Mouse (Mus musculus) hindbrain, embryonic 12.5 days (tissue): ENCODE data around the gene Gm11042. TPM values are rescaled to one million over a fixed set of nuclear protein-coding genes. Genes with fewer than 3 reads are reported as not detected.
A peak's percentile ranks its signal among the peaks of the same experiment; 100 is the strongest.

Experiments
- ATAC-seq: fragments of 200-750 bp; cut with Nextera tagmentation; 2 replicates; pipeline ENCODE4 v1.8.0; 2017; ENCODE audit warnings: moderate TSS enrichment; ENCODE audit not compliant: low FRiP score
- H3K27ac ChIP-seq: fragments of 300-500 bp; sonication (generic); 2 replicates; pipeline ENCODE4 v1.5.1; 2016; ENCODE audit warnings: mild to moderate bottlenecking
- H3K27me3 ChIP-seq: fragments of 300-500 bp; sonication (generic); 2 replicates; pipeline ENCODE4 v1.6.1; 2016; ENCODE audit warnings: mild to moderate bottlenecking
- H3K36me3 ChIP-seq: fragments of 300-500 bp; sonication (generic); 2 replicates; pipeline ENCODE4 v1.6.1; 2016; ENCODE audit warnings: mild to moderate bottlenecking
- H3K4me1 ChIP-seq: fragments of 300-500 bp; sonication (generic); 2 replicates; pipeline ENCODE4 v1.6.1; 2016
- H3K4me2 ChIP-seq: fragments of 300-500 bp; sonication (generic); replicated peaks from 2 replicates; pipeline ENCODE4 v1.6.1; 2016; ENCODE audit warnings: mild to moderate bottlenecking
- H3K4me3 ChIP-seq: fragments of 300-500 bp; sonication (generic); 2 replicates; pipeline ENCODE4 v1.5.1; 2016; ENCODE audit warnings: mild to moderate bottlenecking
- H3K9ac ChIP-seq: fragments of 300-500 bp; sonication (generic); 2 replicates; pipeline ENCODE4 v1.6.1; 2016; ENCODE audit warnings: mild to moderate bottlenecking, moderate library complexity
- H3K9me3 ChIP-seq: fragments of 300-500 bp; sonication (generic); replicated peaks from 2 replicates; pipeline ENCODE4 v1.6.1; 2016; ENCODE audit warnings: mild to moderate bottlenecking
- WGBS: fragments of 180-500 bp; shearing (Covaris S2); methylation state at CpG from one replicate; pipeline ENCODE4 v1.1.7; 2016; 5-methylcytosine and 5-hydroxymethylcytosine counted together
- polyA plus RNA-seq: library from polyadenylated mRNA; unstranded; fragments of >200 nt; fragmentation: Nextera tagmentation; extraction: Ambion mirVana; gene quantifications from 2 replicates; pipeline ENCODE4 v1.2.1, GENCODE M21; 2016

Gene Gm11042
- polyA plus RNA-seq, 1 experiment from 2014 or later: not detected

GRCm38 (mm10) chr12:74320318-74320717, 4.1 kb upstream of the Gm11042 start:
- no peaks in the 10 kb centered on the region for H3K9me3 ChIP-seq
- no peak overlapping the region for H3K4me2 ChIP-seq
- no peak overlapping the region for H3K27ac ChIP-seq
- H3K4me1 ChIP-seq: peaks cover 2% of the 10 kb centered on the region; the same call in 1 of the 2 replicates
- H3K36me3 ChIP-seq: no peaks in the 10 kb centered on the region
- no peaks in the 10 kb centered on the region for H3K27me3 ChIP-seq
- no peak for ATAC-seq
- 18% methylated on average over 10 of the region's 10 CpGs for WGBS
- no peak overlapping the region for H3K9ac ChIP-seq
- H3K4me3 ChIP-seq: no peak overlapping the region

DNA sequence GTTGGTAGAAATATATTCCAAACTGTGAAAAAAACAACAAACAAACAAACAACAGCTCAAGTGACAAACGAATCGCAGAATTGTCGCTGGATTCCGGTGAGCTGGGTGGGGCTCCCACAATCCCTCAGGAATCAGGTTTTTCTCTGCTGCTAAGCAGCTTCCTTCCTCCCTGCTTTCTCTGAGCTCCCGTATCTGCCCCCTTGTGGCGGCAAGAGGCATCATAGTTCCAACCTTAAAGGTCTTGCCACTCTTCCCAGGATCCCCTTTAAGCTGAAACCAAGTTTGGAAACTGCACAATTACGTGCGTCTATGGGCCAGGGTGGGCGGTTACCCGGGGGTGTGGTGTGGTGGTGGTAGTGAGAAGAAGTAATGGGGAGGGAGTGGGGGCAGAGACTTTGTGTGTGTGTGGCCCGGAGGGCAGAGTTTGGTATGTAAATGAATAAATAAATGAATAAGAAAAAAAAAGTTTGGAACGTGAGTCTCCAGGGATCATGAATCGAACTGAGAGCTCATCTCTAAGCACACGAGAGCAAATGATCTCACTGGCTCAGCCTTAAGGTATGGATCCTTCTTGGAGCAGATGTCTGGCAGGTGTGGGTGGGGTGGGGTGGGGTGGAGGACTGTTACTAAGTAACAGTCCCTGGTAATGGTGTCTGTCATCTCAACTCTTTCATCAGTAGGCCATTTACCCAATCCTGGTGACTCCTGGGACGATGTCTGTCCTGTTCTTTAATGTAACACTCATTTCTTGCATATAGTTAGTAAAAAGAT, 980 bp upstream of the Gm11042 start:
- peaks cover 2% of the 10 kb centered on the region; the same call in 1 of the 2 replicates for H3K4me1 ChIP-seq
- peak overlapping the region; percentile 60 for H3K4me2 ChIP-seq
- 15% methylated on average over 15 of the region's 15 CpGs for WGBS
- peak overlapping the region; percentile 90 for H3K27ac ChIP-seq
- ATAC-seq: peak; percentile 85
- H3K27me3 ChIP-seq: no peaks in the 10 kb centered on the region
- peak overlapping the region; percentile 74 for H3K9ac ChIP-seq
- no peaks in the 10 kb centered on the region for H3K9me3 ChIP-seq
- H3K36me3 ChIP-seq: no peaks in the 10 kb centered on the region
- peak overlapping the region; percentile 41 for H3K4me3 ChIP-seq

GRCm38 (mm10) chr12:74315221-74315620, 973 bp downstream of the Gm11042 start:
- Histone ChIP-seq H3K4me2 (no peak overlapping the region), H3K4me3 (no peak overlapping the region), H3K27ac (no peak overlapping the region), H3K27me3 (no peaks in the 10 kb centered on the region), H3K36me3 (no peaks in the 10 kb centered on the region), H3K9me3 (no peaks in the 10 kb centered on the region), H3K4me1 (peaks cover 2% of the 10 kb centered on the region; the same call in 1 of the 2 replicates), H3K9ac (no peak overlapping the region)
- no peak for ATAC-seq
- WGBS: 47% methylated on average over 2 of the region's 2 CpGs

DNA sequence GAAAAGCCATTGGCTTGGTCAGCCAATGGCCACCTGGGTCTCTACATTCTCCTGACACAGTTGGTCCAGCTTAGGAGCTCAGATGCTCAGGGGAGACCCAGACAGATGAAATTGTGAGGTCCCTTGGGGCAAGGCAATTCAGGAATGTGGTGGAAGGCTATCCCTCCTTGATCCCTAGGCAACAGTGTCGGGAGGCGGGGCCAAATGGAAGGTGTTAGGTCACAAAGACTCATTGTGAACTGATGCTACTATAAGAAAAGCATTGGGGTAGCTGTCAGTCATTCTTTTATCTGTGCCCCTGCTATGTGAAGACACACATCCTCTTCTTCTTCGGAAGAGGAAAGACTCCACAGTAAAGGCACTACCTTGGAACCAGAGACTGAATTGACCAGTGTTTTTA, 3.6 kb downstream of the Gm11042 start:
- Histone ChIP-seq H3K36me3 (no peaks in the 10 kb centered on the region), H3K4me3 (no peak overlapping the region), H3K9me3 (no peaks in the 10 kb centered on the region), H3K4me1 (peaks cover 2% of the 10 kb centered on the region; the same call in 1 of the 2 replicates), H3K9ac (no peak overlapping the region), H3K27me3 (no peaks in the 10 kb centered on the region), H3K4me2 (no peak overlapping the region), H3K27ac (no peak overlapping the region)
- ATAC-seq: no peak
- 64% methylated on average over 3 of the region's 3 CpGs for WGBS

- no peaks in the 10 kb centered on the region for H3K4me1 ChIP-seq
- H3K27ac ChIP-seq: no peak overlapping the region
- ATAC-seq: no peak
- no peak overlapping the region for H3K9ac ChIP-seq
- no peaks in the 10 kb centered on the region for H3K27me3 ChIP-seq
- H3K4me3 ChIP-seq: no peak overlapping the region
- WGBS: 80% methylated on average over 9 of the region's 9 CpGs
- H3K9me3 ChIP-seq: no peaks in the 10 kb centered on the region
- no peaks in the 10 kb centered on the region for H3K36me3 ChIP-seq
- no peak overlapping the region for H3K4me2 ChIP-seq
Measured at GRCm38 (mm10) chr12:74303418-74304294, 12.5 kb downstream of the Gm11042 start.

DNA sequence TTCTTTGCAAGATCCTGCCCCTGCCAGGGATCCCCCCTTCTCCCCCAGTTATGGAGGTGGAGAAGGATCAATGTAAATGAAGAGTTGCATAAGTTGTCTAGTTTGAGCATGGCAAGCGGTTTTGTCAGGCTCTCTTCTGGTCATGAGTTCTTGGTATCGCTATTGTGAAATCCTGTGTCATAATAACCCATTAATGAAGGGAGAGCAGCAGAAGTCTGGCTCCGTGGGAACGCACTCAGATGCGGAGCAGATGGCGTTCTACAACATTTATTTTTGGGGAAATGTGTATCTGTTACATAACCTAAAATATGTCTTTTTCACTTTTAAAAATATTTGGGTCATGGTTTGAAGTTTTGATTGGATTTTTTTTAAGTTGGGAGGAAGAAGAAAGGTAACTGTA, 14.6 kb downstream of the Gm11042 start:
- Histone ChIP-seq H3K36me3 (no peaks in the 10 kb centered on the region), H3K9ac (no peak overlapping the region), H3K27ac (no peak overlapping the region), H3K9me3 (no peaks in the 10 kb centered on the region), H3K4me1 (no peaks in the 10 kb centered on the region), H3K4me3 (no peak overlapping the region), H3K4me2 (no peak overlapping the region), H3K27me3 (no peaks in the 10 kb centered on the region)
- ATAC-seq: no peak
- 96% methylated on average over 6 of the region's 6 CpGs for WGBS

GRCm38 (mm10) chr12:74296374-74296773, 19.8 kb downstream of the Gm11042 start:
- Histone ChIP-seq H3K4me1 (no peaks in the 10 kb centered on the region), H3K4me3 (no peak overlapping the region), H3K4me2 (no peak overlapping the region), H3K27ac (no peak overlapping the region), H3K27me3 (no peaks in the 10 kb centered on the region), H3K9ac (no peak overlapping the region), H3K36me3 (no peaks in the 10 kb centered on the region), H3K9me3 (no peaks in the 10 kb centered on the region)
- 44% methylated on average over 5 of the region's 5 CpGs for WGBS
- no peak for ATAC-seq

DNA sequence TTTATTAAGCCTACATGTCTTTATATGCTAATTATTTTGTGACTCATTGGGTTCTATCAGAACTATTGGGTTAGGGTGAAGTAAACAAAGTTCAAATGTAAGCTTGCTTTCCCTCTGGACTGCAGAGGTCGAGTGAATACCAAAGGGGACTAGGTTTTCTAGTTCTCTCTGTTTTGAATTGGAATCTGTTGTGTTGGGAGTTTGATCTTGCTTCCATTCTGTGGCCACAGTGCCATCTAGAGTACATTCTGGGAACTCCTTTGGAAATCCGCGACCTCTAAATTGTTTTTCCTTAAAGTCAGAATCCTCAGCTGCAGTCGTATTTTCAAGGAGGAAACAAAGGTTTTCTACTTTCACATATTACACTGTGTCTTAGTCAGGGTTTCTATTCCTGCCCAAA, 22.6 kb downstream of the Gm11042 start:
- Histone ChIP-seq H3K4me2 (no peak overlapping the region), H3K27me3 (no peaks in the 10 kb centered on the region), H3K9ac (no peak overlapping the region), H3K27ac (no peak overlapping the region), H3K4me3 (no peak overlapping the region), H3K36me3 (no peaks in the 10 kb centered on the region), H3K9me3 (no peaks in the 10 kb centered on the region), H3K4me1 (peaks cover 1% of the 10 kb centered on the region; the same call in 1 of the 2 replicates)
- no peak; the same call in 1 of the 2 replicates for ATAC-seq
- WGBS: 12% methylated on average over 4 of the region's 4 CpGs

GRCm38 (mm10) chr12:74290983-74291382, 25.2 kb downstream of the Gm11042 start:
- 93% methylated on average over 4 of the region's 4 CpGs for WGBS
- no peak overlapping the region for H3K4me2 ChIP-seq
- no peak for ATAC-seq

DNA sequence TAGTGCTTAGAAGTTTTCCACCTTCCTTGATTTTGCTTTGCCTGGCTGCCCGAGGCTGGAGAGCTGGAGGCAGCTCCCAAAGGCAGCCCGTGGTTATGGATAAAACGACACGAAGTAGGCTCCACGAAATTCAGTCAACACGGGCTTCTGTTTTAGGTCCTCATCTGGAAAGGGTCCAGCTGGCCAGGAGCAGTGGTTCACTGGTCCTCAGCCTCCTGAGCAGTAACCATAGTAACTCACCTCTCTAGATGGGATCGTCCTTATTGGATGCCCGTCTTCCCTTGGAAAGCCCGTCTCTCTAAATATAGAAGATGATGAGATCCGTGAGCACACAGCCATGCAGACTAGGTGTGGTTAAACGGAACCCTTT, 31.5 kb downstream of the Gm11042 start:
- peaks cover 26% of the 10 kb centered on the region for H3K27me3 ChIP-seq
- H3K36me3 ChIP-seq: no peaks in the 10 kb centered on the region
- no peak overlapping the region for H3K27ac ChIP-seq
- ATAC-seq: peak; percentile 30
- peak overlapping the region; percentile 90 for H3K4me2 ChIP-seq
- peak overlapping the region; percentile 58; the same call in 1 of the 2 replicates for H3K9ac ChIP-seq
- WGBS: 6% methylated on average over 11 of the region's 11 CpGs
- H3K4me1 ChIP-seq: peaks cover 13% of the 10 kb centered on the region
- H3K9me3 ChIP-seq: no peaks in the 10 kb centered on the region
- peak overlapping the region; percentile 43 for H3K4me3 ChIP-seq

More at GRCm38 (mm10) chr12:74290983-74291382, 25.2 kb downstream of the Gm11042 start:
- no peak overlapping the region for H3K4me3 ChIP-seq
- no peak overlapping the region for H3K9ac ChIP-seq
- H3K4me1 ChIP-seq: peaks cover 3% of the 10 kb centered on the region; the same call in 1 of the 2 replicates
- H3K27ac ChIP-seq: no peak overlapping the region
- no peaks in the 10 kb centered on the region for H3K9me3 ChIP-seq
- H3K36me3 ChIP-seq: no peaks in the 10 kb centered on the region
- peaks cover 5% of the 10 kb centered on the region; the same call in 1 of the 2 replicates for H3K27me3 ChIP-seq

DNA sequence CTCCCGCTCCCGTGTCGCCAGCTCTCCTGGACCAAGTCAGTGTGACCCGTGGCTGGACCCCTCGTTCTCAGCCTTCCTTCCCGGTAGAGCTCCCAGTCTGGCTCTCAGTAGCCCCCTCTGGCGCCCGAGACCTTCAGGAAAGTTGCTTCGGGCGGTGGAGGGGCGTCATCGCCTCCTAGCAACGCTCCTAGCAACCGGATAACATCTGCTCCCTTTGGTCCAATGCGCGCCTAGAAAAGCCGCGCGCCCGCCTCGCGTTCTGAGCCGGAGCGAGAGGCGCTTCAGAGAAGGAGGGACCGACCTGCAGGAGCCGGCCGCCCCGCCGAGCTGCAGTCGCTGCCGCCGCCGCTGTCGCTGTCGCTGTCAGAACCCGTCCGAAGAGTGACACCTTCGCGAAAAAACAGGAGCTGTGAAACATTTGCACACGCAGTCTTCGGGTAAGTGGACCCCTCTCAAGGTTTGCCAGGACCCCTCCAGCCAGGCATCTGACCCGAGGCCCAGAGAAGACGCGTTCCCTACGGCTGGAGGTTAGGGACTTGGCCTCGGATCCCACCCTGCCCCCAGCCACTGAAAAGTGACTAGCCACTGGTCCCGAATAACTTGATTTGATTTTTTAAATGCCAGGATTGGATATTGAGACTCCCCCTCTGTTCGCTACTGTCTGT, 32.0 kb downstream of the Gm11042 start:
- H3K27me3 ChIP-seq: peaks cover 26% of the 10 kb centered on the region
- ATAC-seq: peak; percentile 96
- no peak overlapping the region; the same call in 1 of the 2 replicates for H3K27ac ChIP-seq
- WGBS: under 1% methylated on average over 49 of the region's 49 CpGs
- no peaks in the 10 kb centered on the region for H3K36me3 ChIP-seq
- H3K9ac ChIP-seq: peak overlapping the region; percentile 58
- peak overlapping the region; percentile 90 for H3K4me2 ChIP-seq
- H3K9me3 ChIP-seq: no peaks in the 10 kb centered on the region
- peak overlapping the region; percentile 43 for H3K4me3 ChIP-seq
- peaks cover 13% of the 10 kb centered on the region for H3K4me1 ChIP-seq

DNA sequence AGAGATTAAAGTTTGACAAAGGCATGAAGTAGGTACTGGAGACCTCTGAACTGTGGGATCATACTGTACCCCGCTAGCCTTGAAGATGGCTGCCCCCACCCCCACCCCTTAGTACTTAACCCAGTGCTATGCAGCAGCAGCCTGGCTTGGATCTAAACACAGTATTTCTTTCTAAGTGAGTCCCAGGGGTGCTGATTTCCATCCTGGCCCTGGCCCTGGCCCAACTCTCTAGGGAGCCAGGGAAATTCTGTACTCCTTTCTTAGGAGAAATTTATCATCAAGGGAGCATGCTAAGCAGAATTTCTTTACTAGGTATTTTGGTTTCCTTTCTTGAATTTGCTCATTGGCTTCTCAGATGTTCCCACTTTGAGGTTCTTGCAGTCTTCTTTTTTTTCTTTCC, 33.3 kb downstream of the Gm11042 start:
- Histone ChIP-seq H3K36me3 (no peaks in the 10 kb centered on the region), H3K4me3 (no peak overlapping the region), H3K9me3 (no peaks in the 10 kb centered on the region), H3K4me1 (peaks cover 10% of the 10 kb centered on the region), H3K9ac (no peak overlapping the region), H3K4me2 (no peak overlapping the region), H3K27me3 (peaks cover 26% of the 10 kb centered on the region), H3K27ac (no peak overlapping the region)
- WGBS: 87% methylated on average over 1 of the region's 1 CpGs
- ATAC-seq: no peak
